Mouse (Mus musculus) thymus, postnatal 10 days (tissue): ENCODE data around the gene Tcte1.

Experiments used
- DNase-seq, 2 experiments: peaks; one replicate each; pipeline ENCODE4 v3.0.0; 2021; ENCODE audit warnings: low spot score in 2 of 2

Gene Tcte1

GRCm38 (mm10) chr17:45584096-45584896, 61.1 kb downstream of the Tcte1 start:
- DNase-seq, result no peak

- DNase-seq, result peak; percentile 62 to 86
Observed at GRCm38 (mm10) chr17:45584939-45585678, 61.9 kb downstream of the Tcte1 start.

GRCm38 (mm10) chr17:45585725-45586448, 62.7 kb downstream of the Tcte1 start:
- DNase-seq, result no peak

- no peak for DNase-seq
Observed at GRCm38 (mm10) chr17:45586449-45586837, 63.2 kb downstream of the Tcte1 start.

GRCm38 (mm10) chr17:45588370-45588769, 65.1 kb downstream of the Tcte1 start:
- DNase-seq, result no peak

- no peak for DNase-seq
Observed at GRCm38 (mm10) chr17:45589236-45589635, 66.0 kb downstream of the Tcte1 start.

- no peak for DNase-seq
Observed at GRCm38 (mm10) chr17:45589844-45590243, 66.6 kb downstream of the Tcte1 start.

GRCm38 (mm10) chr17:45590410-45590809, 67.2 kb downstream of the Tcte1 start:
- DNase-seq, result no peak

- no peak for DNase-seq
Observed at GRCm38 (mm10) chr17:45591701-45592605, 68.7 kb downstream of the Tcte1 start.
